Mouse (Mus musculus) cerebellum, postnatal 25 days (tissue): Measurements from ENCODE around the gene Snap91.

Experiments used
- DNase-seq, 2 experiments: peaks; one replicate each; pipeline ENCODE4 v3.0.0; 2021; ENCODE audit warnings: mixed read lengths in 2 of 2

Gene Snap91

DNA sequence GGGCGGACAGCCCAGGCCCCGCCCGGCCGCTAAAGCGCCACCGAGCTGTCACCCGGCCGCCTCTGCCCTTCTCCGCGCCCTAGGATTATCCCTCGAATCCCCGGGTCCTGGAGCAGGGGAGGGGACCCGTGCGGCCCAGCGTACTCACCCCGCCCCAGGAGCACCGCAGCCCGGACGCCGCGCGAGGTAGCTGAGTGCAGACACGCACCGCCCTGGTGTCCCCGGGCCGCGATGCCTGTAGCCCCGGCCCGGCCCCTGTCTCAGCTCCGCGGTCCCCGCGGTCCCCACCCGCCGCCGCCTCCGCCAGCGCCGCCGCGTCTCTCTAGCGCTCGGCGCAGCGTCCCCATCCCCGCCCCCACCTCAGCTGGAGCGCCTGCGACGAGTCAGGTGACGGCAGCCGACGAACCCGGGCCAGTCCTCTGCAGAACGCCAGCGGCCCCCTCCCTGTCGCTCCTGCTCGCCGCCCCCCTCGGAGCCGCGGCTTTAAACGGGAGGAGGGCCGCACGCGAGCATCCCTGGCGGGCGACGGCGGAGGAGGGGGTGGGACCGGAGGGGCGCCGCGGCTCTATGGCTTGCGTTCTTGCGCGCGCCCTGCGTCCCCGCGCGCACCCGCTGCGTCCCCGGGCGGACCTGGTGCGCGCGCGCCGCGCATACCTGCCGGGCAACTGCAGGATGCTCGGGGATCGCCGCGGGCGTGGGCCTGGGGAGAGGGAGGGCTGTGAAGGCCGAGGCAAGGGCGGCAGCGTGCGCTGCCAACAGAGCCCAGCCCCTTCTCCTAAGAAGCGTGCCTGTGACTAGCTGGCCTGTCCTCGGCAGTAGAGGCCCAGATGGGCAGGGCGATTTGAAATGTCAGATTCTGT, at the start of gene Snap91:
Snap91 (minus strand) TSS at position 542 of the 860 bp plus-strand sequence.
- peak; percentile 93 to 96 for DNase-seq

DNA sequence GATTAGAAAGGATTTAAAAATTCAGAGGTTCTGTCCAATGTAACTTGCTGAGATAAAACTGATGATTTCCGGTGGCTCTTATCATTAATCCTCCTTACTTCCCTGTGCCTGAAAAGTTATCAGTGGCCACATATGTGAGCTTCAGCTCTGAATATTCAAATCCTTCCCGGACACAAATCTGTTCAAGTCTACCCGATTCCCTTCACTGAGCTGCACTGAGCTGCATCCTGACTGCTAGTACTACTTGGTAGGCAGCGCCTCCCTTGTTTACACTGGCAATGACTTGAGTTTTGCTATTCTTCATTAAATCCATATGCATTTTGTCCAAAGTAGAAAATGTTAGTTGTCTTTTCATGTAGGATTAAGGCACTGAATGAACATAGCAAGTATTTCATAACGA, 46.1 kb upstream of the Snap91 start:
- no peak for DNase-seq

DNA sequence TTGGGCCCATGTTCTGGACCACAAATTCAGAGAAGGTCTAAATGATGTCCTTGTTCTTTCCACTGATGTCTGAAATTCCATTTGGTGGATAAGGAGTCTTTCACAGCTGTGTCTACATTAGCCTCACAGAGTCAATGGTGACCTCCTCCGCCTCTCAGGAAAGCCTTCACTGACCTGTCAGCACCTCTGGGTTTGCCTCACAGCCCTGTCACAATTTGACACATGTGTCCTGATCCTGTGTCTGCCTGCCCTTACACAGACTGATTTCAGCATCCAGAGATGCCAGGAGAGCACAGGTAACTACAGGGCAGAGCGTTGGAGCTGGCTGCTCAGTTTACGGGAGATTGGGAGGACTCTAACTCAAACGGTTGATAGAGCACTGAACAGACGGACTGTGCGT, 45.2 kb upstream of the Snap91 start:
- DNase-seq, result no peak

DNA sequence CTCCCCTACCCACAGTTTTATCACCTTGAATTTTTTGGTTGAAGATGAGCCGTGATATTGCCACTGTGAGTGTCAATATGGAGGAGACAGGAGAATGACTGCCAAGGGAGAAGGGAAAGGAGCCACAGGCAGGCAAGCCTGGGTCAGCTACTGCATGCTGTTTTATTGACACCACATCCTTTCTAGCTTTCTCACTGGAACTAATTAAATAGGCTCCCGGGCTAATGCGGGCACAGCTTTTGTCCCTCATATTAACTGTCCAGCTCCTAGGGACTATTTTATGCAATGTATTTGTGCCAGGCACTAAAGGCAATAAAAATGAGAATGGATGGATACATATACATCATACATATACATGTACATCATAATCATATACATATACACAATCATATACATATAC, 42.0 kb upstream of the Snap91 start:
- DNase-seq, result no peak

DNA sequence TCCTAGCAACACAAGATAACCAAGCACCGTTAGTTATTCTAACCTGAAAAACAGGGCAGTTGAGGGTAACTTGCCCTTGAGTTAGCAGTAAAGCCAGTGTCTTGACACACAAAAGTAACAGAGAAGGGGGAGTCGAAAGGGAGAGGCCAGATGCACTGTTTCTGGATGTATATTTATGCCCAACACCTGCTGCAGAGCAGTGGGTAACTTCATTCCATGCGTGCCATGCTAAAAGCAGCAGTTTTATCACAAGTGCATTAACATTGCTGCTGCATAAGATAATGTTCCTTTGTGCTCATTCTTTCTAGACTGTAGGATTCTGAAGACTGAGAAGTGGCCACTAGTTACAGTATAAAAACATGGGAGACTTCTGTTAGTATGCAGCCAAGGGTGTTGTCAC, 36.1 kb upstream of the Snap91 start:
- no peak for DNase-seq

DNA sequence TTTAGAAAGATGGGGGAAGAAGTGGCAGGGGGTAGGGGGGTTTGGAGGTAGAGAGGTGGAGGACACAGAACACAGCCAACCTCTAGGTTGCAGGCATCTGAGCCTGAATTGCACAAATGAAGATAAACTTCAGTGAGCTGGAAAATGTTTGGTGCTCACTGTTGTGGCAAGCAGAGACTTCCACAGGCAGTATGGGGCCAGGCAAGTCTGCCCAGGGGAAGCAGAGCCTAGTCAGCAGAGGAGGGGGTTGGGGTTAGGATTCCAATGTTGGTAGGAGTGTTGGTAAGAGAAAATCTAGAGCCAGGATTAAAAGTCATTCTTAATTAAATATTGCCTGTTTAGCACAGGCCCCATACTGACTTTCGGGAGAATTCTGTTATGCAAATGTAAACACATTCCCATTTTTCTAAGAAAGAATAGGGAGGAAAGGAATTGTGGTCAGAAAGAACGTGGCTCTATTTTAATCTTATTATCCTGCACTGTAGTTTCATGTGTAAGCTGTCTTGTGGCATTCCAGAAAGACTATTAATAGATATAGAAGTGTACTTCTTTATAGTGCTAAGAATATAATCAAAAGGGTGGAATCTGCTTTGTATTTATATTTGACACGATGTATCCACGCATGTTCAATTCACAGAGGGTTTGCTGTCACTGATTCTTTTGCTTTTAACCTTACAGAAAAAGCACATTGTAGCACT, 19.2 kb upstream of the Snap91 start:
- DNase-seq, result no peak

DNA sequence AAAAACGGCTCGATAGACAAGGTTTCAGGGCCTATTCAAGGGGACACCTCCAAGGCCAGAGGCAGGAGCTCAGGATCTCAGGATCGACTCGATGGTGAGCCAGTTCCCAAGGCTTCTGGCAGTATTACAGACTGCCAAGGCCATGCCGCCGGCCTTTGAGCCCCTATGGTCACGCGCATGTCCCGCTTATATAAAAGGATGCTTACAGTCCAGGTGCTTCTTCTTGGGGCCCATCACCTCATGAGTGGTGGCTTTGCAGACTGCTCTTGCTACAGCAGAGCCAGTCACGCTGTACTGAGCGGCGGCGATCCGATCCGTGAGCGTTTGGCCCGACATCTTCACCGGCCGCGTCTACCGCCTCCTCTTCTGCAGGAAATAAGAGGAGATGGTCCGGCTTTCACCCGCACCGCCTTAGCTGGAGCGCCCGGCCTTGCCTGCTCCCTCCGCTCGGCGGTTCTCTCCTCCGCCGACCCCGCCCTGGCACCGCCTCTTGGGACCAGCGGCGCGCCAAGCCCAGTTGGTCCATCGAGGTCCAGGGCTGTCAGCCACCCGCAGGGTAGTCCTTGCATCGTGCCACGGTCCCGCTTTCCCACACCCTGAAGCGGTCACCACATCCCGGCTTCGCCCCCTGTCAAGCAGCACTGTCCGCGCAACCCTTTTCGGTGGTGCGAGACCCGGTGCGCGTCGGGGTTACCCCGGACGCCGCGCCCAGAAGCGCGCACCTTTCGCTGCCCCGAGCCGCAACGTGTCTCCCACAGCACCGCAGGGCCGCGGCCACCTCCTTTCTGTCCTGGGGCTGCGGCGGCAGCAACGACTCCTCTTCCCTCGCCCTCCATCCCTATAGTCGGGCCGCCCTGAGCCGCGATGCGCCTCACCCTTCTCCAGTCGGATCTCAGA, 990 bp downstream of the Snap91 start:
- DNase-seq, result peak; percentile 84

DNA sequence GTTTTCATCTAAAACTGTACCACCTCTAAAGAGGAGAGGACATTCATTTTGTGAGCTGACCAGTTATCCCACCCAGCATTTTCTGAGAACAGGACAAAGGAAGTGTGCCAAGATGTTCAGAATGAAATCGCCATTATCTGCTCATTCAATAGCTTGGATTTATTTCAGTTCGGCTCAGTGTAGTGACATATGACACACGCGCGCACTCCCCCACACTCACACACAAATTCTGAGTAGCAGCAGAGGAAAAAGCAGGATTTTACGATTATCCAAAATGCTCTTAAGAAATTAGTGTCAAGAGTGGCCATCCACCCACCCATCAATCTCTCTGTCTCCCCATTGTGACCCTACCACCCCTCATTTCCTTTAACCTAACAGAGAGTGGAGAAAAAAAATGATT, 1.7 kb downstream of the Snap91 start:
- DNase-seq, result no peak

DNA sequence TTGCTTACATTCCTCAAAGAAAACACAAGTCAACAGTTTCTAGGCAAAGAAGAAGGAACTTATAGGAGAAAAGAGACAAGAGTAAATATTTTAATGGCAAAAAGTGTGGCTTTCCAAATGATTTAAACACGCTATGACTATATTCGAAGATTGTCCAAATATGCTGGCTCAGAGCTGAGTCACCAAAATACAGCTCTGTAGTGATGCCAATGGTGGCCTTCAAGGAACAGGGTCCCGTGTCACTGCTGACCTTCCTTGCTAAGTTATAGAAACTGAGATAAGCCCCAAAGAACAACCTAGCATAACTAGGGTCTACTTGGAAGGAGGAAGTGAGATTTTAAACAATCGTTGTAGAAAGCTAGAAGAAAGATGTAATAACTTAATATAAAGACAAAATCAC, 6.8 kb downstream of the Snap91 start:
- DNase-seq, result no peak

DNA sequence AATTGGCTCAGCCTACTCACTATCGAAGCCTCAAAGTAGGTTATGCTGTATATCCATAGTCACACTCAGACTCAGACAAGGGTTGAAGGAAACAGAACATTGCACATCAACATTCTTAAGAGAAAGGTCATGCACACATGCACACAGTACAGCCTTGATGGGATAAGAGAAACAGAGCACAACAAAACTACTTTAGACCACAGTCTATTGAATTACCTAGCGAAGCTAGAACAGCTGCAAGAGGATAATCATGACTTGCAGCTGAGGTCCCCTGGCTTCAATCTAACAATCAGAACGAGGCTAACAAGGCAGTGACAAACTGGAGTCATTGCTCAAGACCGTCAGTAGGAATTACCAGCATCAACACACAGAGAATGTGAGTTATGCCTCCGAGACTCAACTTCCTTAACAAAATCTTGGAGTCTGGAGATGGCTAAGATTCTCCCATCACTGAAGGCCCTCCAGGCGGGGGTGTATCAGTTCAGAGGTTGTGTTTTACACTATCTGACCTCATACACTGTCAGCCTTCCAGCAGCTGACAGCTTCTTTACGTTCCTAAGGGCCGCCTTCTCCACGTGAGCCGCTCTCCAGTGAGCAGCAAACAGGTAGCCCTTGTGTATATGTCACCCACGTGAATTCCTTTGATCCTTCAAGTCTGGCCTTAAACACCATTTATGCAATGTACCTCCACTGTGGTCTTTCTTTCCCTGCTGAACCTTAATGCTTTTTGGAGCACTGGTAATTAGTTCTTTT, 10.7 kb downstream of the Snap91 start:
- no peak for DNase-seq

DNA sequence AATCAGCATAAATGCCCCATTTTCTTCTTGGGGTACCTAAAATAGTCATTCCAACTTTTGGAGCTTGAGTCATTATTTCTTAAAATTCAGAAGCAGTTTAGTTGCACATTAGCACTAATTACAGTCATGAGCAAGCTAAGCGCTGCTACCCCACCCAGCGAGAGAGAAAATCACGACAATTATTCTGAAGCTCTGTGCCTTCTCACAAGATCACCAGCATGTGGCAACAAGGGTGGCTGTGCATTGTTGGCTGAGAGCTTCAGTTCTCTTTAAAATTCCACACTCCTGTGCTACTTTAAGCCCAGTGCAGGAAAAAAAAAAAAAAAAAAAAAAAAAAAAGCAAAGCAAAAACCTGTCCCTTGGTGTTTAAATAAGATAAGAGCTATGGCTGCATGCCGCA, 22.4 kb downstream of the Snap91 start:
- no peak for DNase-seq

DNA sequence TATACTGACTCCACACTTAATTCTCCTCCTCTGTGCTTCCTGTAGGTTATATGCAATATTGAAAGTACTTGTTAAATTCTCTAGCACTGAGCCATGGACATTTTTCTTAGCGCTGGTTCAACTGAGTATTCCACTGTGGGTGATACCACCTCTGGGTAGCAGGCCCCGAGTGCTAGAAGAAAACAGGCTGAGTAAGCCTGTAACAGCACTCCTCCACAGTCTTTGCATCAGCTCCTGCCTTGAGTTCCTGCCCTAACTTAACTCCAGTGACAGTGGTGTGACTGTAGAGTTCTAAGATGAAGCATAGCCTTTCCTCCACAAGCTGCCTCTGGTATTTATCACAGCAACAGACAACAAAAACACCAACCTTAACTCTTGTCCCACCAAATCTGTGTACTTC, 22.8 kb downstream of the Snap91 start:
- no peak for DNase-seq

DNA sequence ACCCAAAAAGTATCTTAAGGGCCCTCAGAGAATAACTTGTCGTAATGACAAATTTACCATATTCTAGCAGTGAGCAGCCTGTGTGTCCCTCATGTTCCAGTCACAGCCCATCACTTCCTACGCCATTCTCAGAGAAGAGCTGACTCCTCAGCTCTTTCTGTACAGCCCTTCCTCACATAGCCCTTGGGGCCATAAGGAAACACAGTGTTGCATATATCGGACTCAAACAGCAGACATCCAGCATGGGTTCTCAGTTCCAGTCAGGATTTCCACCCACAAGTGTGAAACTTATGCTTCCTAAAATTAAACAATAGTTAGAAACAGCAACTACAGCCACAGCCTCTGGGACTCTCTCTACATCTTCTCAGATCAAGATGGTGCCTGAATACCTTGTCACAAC, 27.6 kb downstream of the Snap91 start:
- DNase-seq, result no peak

DNA sequence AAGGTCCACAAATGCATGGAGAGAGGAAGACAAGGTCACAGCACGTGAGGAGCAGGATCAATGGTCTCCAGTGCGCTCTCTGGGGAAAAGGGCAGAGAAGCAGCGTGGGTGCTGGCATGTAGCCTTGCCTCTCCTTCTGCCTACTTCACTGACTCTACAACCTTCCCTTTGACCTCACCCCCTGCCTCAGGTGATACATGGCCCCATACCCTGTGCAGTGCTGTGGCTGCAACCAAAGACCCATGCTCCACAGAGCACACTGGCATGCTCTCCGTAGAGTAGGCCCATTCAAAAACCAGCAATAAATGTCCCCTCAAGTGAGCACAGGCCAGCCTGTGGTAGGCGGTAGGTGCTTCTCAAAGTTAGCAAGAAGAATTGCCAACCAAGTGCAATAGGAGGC, 28.8 kb downstream of the Snap91 start:
- no peak for DNase-seq

DNA sequence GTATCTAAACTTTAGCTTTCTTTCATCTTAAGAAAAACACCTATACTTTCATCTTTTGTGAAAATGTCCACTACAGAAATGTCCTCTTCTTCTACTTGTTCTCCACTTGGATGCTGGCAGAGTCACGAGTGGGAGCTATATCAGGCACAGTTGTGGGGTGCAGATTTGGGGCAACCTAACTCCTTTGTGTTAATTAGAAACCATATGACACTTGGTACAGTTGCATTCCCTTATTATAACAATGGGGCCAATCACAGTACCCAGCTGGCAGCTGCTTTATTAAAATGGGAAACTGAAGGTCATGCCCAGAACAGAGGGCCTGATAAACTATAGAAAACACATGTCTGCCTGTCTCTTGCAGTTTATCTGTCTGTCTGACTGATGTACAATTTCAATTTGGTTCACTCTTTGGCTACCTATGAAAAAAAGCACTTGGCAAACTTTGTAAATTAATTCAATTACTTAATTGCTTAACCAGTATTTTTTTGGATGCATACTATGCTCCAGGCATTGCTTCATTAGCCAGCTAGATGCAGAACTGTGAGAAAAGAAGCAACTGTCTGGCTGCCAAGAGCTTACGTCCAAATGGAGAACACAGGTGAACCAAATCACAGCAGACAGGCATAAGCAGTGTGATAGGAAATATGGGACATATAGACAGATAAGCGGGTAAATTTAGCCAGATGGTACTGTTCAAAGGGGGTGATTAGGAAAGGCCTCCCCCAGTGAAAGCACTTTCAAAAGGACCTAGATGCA, 29.8 kb downstream of the Snap91 start:
- DNase-seq, result no peak

DNA sequence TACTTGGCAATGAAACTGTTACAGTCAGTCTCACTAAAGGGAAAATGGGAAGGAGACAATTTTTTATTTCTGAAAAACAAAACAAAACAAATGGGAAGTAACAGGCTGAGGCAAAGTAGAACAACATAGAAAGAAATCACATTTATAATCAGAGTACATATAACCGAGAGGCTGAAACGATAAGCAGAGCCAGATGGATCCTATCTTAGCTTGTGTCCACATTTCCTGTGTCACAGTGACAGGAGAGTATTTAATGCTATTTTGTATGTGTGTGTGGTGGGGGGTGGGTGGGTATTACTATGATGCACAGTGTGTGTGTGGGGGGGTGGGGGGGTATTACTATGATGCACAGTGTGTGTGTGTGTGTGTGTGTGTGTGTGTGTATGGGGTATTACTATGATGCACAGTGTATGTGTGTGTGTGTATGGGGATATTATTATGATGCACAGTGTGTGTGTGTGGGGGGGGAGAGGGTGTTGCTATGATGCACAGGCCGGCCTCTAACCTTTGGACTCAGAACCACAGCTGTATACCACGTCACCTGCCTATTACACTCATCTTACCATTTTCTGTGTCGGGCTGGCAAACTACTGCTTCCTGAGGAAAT, 36.6 kb downstream of the Snap91 start:
- DNase-seq, result no peak

DNA sequence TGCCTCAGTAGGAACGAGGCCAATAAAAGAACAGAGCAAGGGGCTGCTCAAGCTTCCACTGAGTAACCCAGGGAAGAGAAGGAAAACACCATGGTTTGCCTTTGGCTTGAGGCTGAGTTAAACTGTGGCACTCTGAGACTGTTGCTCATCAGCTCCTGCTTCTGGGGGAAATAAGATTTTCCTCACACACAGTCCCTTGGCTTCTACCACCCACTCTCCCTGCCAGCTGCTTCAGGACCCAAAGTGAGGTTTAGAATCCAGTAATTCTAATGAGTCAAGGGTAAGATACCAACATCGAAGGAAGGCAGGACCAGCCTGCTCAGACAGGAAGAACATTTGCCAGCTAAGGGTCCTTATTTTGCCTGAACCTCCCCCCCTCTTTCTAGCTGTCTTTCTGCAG, 50.7 kb downstream of the Snap91 start:
- no peak for DNase-seq

DNA sequence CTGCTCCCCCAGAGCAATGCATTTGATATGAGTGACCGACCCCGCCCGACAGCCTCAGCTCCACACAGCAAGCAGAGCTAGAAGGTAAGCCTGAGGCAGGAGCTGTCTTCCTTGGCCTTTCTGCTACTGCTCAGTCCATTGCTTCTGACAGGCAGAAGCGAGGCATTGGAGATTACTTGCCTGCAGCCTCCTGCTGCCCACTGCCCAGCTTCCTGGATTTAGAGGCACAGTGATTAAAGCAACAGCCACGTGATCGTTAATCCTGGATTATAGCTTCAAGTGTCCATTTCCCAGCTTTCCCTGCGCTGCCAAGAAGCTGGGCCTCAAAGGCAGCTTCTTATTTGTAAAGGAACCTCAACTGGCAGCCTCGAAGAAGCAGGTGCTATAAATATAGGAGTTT, 51.4 kb downstream of the Snap91 start:
- no peak for DNase-seq

DNA sequence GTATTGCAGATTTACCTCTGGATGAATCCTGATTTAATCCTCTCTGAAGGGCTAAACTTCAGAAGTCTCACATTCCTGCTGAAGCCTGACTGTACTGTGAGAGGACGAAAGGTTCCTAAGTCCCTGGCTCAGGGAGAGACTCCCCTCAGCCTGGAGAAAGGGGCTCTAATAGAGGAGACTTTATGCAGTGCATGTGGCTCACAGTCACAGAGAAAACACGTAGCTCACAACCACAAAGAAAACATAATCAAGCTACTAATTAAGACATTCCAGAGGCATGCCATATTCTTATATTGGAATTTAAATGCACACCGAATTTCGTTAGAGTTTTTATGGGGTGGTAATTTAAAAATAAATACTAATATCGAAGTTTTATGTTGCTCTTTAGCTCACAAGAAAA, 61.1 kb downstream of the Snap91 start:
- DNase-seq, result no peak

DNA sequence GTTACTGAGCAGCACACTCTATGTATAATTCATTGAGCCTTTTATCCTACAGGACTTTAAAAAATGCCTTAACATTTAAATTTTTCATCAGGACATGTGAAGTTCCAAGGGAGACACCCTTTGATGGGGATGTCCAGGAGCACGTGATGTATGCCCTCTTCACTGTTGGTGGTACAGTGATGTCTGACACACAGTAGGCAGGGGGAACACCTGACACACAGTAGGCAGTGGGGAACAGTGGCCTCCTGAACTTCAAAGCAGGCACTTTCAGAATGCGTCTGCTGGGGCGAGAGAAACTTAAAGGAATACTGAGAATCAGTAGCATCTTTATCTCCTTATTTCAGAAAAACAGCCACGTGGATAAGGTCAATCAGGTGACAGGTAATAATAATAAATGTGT, 62.8 kb downstream of the Snap91 start:
- no peak for DNase-seq

DNA sequence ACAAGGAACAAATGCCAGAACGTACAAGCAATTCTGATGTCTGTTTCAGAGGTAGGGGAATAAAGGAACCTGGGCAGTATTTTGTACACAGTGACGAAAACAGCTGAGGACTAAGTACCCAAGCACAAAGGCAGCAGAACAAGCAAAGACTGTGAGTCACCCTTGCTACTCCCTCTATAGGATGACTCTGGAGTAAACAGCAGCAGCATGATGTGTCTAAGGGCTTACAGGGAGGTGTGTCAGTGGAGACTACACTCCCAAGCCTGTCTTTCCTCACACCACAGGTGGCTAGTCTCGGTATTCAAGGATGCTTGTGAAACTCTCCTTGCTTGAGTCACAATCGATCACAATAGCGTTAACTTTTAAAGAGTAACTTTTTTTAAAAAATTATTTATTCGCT, 66.1 kb downstream of the Snap91 start:
- DNase-seq, result no peak
